Mouse (Mus musculus): Measurements from ENCODE around the gene Zfp451. TPM values are rescaled to one million over a fixed set of nuclear protein-coding genes. Genes with fewer than 3 reads are reported as not detected.

The Zfp451 gene
- polyA plus RNA-seq, 1 experiment from 2014 or later = 6.3 TPM

- no peak for ATAC-seq (ENCODE audit: low read depth)
- no peak overlapping the region for H3K9ac ChIP-seq
- H3K36me3 ChIP-seq = no peaks in the 10 kb centered on the region
- no peak overlapping the region for H3K4me2 ChIP-seq
- no peaks in the 10 kb centered on the region for H3K9me3 ChIP-seq (replicated peaks)
- 7% methylated on average over 10 of the region's 10 CpGs for WGBS (ENCODE audit: insufficient replicate concordance)
- no peak for DNase-seq
- H3K4me3 ChIP-seq (replicated peaks) = no peak overlapping the region
- H3K27me3 ChIP-seq = peaks cover 14% of the 10 kb centered on the region
- peaks cover 7% of the 10 kb centered on the region for H3K4me1 ChIP-seq (replicated peaks)
- no peak overlapping the region for H3K27ac ChIP-seq
These were observed 99.6 kb downstream of the Zfp451 start for GRCm38 (mm10) chr1:33714796-33715195.

DNA sequence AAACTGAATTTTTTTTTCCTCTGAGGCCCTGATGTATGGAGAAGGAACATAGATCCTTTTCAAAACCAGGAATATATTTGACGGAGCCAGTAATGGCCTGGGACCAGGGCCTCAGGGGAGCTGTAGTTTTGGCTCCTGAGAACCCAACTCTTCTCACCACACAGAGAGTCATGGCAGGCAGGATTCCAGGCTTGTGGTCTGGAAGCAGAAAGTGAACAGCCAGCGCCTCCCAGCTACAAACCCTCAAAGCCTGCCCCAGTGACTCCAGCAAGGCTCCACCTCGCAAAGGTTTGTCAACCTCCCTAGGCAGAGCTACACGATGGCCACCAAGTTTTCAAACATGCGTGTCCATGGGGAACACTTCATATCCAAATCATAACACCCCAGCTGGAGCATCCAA, 102.4 kb downstream of the Zfp451 start:
- H3K4me2 ChIP-seq = no peak overlapping the region
- peaks cover 14% of the 10 kb centered on the region for H3K27me3 ChIP-seq
- peaks cover 9% of the 10 kb centered on the region for H3K4me1 ChIP-seq (replicated peaks)
- DNase-seq = no peak
- no peaks in the 10 kb centered on the region for H3K9me3 ChIP-seq (replicated peaks)
- 71% methylated on average over 5 of the region's 5 CpGs for WGBS (ENCODE audit: insufficient replicate concordance)
- no peak for ATAC-seq (ENCODE audit: low read depth)
- no peak overlapping the region for H3K27ac ChIP-seq
- H3K9ac ChIP-seq = no peak overlapping the region
- H3K4me3 ChIP-seq (replicated peaks) = no peak overlapping the region
- no peaks in the 10 kb centered on the region for H3K36me3 ChIP-seq

Other genes starting within 250 kb of the Zfp451 start
- gene Prim2, start 144.8 kb downstream of the Zfp451 start, polyA plus RNA-seq (2015; fragmentation: Nextera tagmentation; extraction: Ambion mirVana) = 43.2 and 49.5 TPM in 2 replicates
- gene Rab23, start 94.7 kb downstream of the Zfp451 start, polyA plus RNA-seq (2015; fragmentation: Nextera tagmentation; extraction: Ambion mirVana) = 4.8 and 5.6 TPM in 2 replicates
- gene Bag2, start 56.8 kb downstream of the Zfp451 start, polyA plus RNA-seq (2015; fragmentation: Nextera tagmentation; extraction: Ambion mirVana) = 63.2 and 72.5 TPM in 2 replicates
- 1.0 and 1.2 TPM in 2 replicates for gene Bend6, start 93.2 kb upstream of the Zfp451 start, polyA plus RNA-seq (2015; fragmentation: Nextera tagmentation; extraction: Ambion mirVana)
- 3.2 and 3.3 TPM in 2 replicates for gene Dst, start 93.6 kb upstream of the Zfp451 start, polyA plus RNA-seq (2015; fragmentation: Nextera tagmentation; extraction: Ambion mirVana)